Mouse (Mus musculus): ENCODE data around the gene A830018L16Rik.

DNA sequence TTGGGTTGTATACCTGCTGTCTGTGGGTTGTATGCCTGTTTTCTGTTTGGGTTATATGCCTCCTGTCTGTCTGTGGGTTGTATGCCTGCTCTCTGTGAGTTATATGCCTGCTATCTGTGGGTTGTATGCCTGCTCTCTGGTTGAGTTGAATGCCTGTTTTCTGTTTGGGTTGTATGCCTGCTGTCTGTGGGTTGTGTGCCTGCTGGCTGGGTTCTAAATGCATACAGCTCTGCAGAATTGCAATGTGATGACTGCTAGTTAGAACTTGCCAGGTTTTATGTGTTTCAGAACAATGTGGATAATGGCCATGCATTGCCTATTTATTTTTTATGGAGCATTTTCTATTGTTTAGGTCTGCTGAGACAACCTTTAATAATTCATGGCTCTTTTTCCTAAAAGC is 236.2 kb downstream of the A830018L16Rik start:
- no peak for TF ChIP-seq POLR2A (IDR thresholded peaks at IDR 0.05; ENCODE audit: insufficient read depth, low read depth, low read length)
- TF ChIP-seq CTCF (IDR thresholded peaks at IDR 0.05; ENCODE audit: insufficient read depth, low read depth, low read length): no peak
